Mouse (Mus musculus): ENCODE results near the gene Zfp629. TPM values are rescaled to one million over a fixed set of nuclear protein-coding genes. Genes with fewer than 3 reads are reported as not detected.
A peak's percentile ranks its signal among the peaks of the same experiment; 100 is the strongest.
"Not testable (repeated sequence)": the region's sequence is repeated elsewhere in the genome, so short reads cannot be mapped to it uniquely, and the experiment has no call there.

Gene Zfp629
- 1 to 10 TPM; 9.3 TPM for total RNA-seq (2021)
- long read RNA-seq, experiment 1, partial matches to known transcripts = 0 of 1 reads
- long read RNA-seq, experiment 1, other reads (novel, unspliced or antisense) = 1 of 1 reads
- long read RNA-seq, experiment 2, full-length matches to known transcripts = 2 of 7 reads
- long read RNA-seq, experiment 2, partial matches to known transcripts = 1 of 7 reads
- long read RNA-seq, experiment 2, other reads (novel, unspliced or antisense) = 4 of 7 reads

DNA sequence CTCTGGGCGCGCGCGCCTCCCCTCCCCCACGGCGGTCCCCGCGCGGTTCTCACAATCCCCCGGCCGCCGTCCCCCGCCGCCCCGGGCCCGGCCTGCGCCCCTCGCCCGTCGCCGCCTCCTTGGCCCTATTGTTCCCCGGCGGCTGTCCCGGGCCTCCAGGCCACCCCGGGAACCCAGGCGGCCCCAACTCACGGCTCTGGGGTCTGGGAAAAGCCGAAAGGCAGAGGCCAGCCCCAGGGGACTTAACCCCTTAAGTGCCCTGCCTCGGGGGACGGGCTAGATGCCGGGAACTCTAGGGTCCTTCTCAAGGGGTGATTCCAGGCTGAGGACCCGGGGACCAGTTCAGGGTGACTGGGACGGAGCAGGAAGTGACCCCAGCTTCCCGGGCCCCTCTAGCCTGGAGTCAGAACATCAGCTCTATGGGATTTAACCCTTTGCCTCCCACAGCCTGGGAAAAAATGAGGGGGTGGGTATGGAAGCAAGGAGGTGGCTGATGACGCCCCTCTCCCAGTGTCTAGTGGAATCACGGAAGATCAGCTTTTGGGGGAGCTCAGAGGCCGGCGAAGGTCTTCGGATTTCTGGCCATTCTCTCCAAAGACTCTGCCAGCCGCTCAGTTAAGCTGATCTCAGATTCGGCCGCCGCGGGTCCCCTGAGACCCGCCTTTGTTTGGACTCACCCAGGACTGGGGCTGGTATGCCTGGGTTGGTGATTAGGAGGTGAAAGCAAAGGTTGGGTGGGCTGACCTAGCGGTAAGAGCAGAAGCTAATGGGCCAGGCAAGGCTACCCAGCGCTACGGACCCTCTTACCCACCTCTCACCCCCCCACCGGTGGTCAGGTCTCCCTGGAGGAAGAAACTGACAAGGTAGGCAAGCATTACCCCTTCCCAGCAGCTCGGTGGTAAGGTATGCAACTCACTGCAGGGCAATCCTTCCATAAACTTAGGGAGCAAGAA lies at the start of gene Zfp629:
Gene Zfp629, minus strand, starts transcription at position 907 of the 953 bp plus-strand sequence.
- TF ChIP-seq CTCF (IDR thresholded peaks at IDR 0.05) = no peak
- Histone ChIP-seq H3K4me3 (peak within 1 kb of the TSS; percentile 77), H3K27ac (peak within 1 kb of the TSS; percentile 91)
- DNase-seq = peak; percentile 77
- intact Hi-C loops (cut with DNase I) = loop anchor here (1.0 kb wide), 1 partner anchor 22 kb away; no protein-coding TSS in a partner anchor

DNA sequence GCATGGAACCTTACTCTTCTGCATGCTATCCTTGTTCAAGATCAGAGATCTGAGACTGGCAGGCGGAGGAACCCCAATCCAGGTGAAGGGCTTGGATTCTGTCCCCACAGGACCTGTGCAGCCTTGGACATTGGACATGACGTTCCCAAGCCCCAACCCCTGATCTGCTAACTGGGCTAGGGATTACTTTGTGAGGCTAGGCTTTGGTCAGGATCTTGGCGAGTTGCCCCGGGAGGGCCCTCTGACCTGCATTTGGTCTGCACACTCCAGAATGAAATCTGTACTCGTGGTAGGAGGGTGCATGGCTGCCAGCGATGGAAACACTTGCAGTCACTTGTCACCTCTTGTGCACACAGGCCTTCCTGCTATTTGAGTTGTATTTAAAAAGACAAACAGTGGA lies 47.3 kb upstream of the Zfp629 start:
- intact Hi-C loops (cut with DNase I) = no loop called here
- no peak for TF ChIP-seq CTCF (IDR thresholded peaks at IDR 0.05)
- H3K27ac ChIP-seq = no peak overlapping the region
- DNase-seq = no peak
- no peak overlapping the region for H3K4me3 ChIP-seq

DNA sequence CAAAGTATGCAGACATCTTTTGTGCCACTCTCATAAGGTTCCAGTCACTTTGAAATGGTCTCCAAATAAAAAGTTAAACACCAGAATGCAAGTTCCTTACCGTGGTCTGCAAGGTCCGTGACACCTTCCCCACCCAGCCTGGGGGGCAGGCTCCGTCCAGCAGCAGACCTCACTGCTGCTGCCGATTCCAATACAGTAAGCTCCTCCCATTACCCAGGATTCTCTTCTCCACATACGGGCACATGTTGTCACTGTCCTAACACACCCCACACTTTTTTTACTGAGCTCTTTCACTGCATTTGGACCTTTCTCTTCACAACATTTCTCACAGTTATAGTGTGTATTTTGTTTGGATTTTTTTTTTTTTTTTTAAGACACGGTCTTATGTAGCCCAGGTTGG lies 46.2 kb upstream of the Zfp629 start:
- DNase-seq = no peak
- no peak overlapping the region for H3K4me3 ChIP-seq
- H3K27ac ChIP-seq = no peak overlapping the region
- no peak for TF ChIP-seq CTCF (IDR thresholded peaks at IDR 0.05)
- intact Hi-C loops (cut with DNase I) = no loop called here

DNA sequence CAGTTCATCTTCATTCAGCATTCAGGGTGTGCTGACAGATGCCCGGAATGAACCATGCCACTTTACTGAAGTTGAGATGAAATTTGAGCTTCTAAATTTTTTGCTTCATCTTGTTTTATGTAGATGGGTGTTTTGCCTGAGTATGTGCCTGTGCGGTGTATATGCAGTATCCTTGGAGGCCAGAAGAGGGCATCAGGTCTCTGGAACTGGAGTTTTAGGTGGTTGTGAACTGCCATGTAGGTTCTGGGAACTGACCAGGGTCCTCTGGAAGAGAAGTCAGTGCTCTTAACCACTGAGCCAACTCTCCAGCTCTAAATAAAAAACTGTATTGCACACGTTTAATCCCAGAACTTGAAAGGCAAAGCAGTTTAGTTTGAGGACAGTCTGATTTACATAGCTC lies 45.3 kb upstream of the Zfp629 start:
- Histone ChIP-seq H3K27ac (no peak overlapping the region), H3K4me3 (no peak overlapping the region)
- DNase-seq = no peak
- intact Hi-C loops (cut with DNase I) = no loop called here
- TF ChIP-seq CTCF (IDR thresholded peaks at IDR 0.05) = peak; percentile 7; the same call in 1 of the 2 replicates

DNA sequence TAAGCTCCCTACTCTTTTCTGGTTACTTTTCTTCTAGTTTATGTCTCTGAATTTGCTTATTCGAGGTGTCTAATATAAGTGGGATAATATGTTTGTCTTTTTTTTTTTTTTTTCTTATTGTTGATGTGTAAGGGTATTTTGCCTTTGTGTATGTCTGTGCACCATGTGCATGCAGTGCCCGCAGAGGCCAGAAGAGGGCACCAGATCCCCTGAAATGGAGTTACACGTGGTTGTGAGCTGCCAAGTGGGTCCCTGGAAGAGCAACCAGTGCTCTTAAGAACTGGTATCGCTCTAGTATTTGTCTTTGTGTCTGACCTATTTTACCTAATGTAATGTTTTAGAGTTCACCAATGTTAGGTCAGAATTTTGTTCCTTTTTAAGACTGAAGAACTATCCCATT lies 41.3 kb upstream of the Zfp629 start:
- intact Hi-C loops (cut with DNase I) = no loop called here
- H3K27ac ChIP-seq = no peak overlapping the region
- TF ChIP-seq CTCF (IDR thresholded peaks at IDR 0.05) = peak; percentile 74
- no peak overlapping the region for H3K4me3 ChIP-seq
- DNase-seq = peak; percentile 63

DNA sequence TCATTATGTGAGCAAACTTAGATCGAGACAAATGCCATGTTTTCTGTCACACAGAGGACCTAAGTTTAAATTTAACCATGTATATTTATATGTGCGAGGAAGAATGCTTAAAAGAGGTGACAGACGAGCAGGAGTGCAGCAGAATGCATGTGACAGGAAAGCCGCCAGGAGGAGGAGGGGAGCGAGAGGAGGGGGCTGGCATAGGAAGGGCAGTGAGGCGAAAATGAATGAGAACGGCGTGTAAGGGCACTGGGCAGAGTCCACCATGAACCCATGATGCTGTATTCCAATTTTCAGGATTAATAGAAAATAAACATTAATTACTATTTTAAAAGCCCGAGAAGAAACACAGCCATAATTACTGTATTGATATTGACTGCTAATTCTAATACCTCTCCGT lies 38.7 kb upstream of the Zfp629 start:
- no peak for DNase-seq
- no peak for TF ChIP-seq CTCF (IDR thresholded peaks at IDR 0.05)
- intact Hi-C loops (cut with DNase I) = no loop called here
- Histone ChIP-seq H3K27ac (no peak overlapping the region), H3K4me3 (no peak overlapping the region)

DNA sequence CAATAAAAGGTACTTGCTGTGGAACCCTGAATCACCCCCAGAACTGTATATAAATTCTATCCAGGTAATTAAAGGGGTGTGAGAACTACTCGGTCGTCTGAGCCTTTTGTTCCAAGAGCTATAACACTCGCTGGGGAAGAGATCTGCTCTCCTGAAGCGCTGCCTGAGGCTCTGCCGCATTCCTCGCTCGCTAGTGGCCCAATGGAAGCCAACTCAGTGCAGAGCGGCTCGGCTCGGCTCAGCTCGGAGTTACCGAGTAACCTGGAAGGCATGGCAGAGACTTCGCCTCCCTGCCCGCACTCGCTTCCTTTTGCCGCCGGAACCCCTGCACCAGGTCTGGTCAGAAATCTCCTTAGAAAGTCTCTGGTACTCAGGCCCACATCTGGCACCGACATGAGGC lies 36.5 kb upstream of the Zfp629 start:
- no peak overlapping the region for H3K4me3 ChIP-seq
- no peak for TF ChIP-seq CTCF (IDR thresholded peaks at IDR 0.05)
- H3K27ac ChIP-seq = no peak overlapping the region
- intact Hi-C loops (cut with DNase I) = no loop called here
- DNase-seq = no peak

DNA sequence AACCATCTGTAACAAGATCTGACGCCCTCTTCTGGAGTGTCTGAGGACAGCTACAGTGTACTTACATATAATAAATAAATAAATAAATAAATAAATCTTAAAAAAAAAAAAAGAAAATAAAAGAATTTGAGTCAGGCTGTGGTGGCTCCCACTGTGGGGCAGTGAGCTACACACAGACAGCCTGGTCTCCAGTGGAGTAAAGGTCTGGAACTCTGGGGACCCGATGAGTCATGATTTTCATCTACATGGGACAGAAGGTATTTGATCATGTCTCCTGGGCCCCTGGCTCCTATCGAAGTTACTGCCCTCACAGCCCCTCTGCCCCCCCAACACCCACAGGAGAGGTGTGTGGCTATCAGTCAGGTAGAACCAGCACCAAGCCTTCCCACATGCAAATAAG lies 36.0 kb upstream of the Zfp629 start:
- intact Hi-C loops (cut with DNase I) = no loop called here
- H3K4me3 ChIP-seq = no peak overlapping the region
- no peak for TF ChIP-seq CTCF (IDR thresholded peaks at IDR 0.05)
- DNase-seq = no peak
- H3K27ac ChIP-seq = no peak overlapping the region

DNA sequence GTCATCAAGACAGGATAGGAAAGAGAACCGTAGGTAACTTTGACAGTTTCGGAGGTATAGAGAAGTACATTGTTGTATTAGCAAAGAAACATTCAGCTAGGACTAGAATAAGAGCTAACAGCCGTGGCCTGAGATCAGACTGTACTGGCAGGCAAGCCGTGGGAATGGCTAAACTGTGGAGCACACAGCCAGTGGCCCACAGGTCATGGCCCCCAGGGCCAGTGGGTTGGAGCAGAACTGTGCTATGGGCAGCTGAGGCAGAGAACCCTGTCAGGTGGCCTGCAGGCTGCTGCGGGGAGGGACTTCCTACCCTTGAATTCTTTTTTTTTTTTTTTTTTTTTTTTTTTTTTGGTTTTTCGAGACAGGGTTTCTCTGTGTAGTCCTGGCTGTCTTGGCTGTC lies 33.6 kb upstream of the Zfp629 start:
- no peak overlapping the region for H3K27ac ChIP-seq
- H3K4me3 ChIP-seq = no peak overlapping the region
- no peak for TF ChIP-seq CTCF (IDR thresholded peaks at IDR 0.05)
- DNase-seq = no peak
- intact Hi-C loops (cut with DNase I) = no loop called here

DNA sequence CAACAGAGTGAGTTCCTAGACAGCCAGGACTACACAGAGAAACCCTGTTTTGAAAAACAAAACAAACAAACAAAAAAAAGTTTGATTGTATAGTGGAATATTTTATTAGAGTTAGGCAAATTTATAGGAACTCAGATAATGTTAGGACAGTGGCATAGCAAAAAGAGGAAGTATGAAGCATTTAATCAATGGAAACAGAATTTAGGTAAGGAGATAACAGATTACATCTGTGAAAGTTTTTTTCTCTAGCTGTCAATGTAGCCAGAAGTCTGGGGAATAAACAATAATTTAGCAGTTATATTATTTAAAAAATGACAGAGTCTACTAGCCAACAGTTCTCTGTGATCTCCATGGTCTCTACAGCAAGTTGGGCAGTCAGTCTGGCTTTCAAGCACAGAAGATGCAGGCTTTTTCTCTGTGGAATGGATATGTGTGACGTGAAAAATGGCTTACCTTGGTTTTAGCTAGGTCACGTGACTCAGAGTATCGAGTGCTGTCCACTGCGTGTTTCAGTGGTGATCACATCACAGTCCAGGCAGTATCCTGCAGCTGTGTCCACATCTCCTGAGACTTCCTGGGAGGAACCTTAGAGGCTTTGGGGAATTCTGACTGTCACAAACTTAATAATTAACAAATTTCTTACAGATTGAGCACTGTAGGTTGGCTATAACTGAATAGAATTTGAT lies 33.1 kb upstream of the Zfp629 start:
- TF ChIP-seq CTCF (IDR thresholded peaks at IDR 0.05) = no peak
- no peak overlapping the region for H3K4me3 ChIP-seq
- no peak overlapping the region for H3K27ac ChIP-seq
- DNase-seq = no peak
- intact Hi-C loops (cut with DNase I) = no loop called here

DNA sequence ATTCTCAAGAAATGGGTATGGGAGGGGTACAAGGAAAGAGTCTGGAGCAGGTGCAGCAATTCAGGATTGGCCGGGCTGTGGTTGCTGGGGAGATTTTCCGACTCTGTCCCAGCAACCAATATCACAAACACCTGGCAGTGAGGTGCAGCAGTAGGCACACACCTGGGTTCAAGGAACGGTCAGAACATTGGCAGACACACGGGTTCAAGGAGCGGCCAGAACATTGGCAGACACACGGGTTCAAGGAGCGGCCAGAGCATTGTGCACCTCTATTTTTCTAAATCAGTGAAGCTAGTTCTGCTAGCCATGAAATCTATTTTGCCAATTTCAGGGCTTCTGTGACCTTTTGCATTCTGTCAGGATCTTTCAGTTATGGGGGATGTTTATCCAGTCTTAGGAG lies 32.0 kb upstream of the Zfp629 start:
- H3K27ac ChIP-seq; H3K4me3 ChIP-seq; intact Hi-C loops (cut with DNase I); DNase-seq: not testable (repeated sequence)

DNA sequence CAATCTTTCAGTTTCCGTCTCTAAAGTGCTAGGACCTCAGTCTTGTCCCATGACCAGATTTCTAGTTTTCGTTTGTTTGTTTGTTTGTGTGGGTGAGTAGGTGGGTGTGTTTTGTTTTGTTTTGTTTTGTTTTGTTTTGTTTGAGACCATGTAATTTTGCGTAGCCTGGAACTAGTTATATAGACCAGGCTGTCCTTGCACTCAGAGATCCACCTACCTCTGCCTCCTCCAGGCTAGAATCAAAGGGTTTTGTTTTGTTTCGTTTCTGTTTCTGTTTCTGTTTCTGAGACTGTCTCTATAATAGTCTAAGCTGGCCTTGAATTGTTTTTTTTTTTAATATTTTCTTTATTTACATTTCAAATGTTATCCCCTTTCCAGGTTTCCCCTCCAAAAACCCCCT lies 30.8 kb upstream of the Zfp629 start:
- no peak overlapping the region for H3K27ac ChIP-seq
- H3K4me3 ChIP-seq = no peak overlapping the region
- intact Hi-C loops (cut with DNase I) = no loop called here
- TF ChIP-seq CTCF (IDR thresholded peaks at IDR 0.05) = no peak
- DNase-seq = no peak

DNA sequence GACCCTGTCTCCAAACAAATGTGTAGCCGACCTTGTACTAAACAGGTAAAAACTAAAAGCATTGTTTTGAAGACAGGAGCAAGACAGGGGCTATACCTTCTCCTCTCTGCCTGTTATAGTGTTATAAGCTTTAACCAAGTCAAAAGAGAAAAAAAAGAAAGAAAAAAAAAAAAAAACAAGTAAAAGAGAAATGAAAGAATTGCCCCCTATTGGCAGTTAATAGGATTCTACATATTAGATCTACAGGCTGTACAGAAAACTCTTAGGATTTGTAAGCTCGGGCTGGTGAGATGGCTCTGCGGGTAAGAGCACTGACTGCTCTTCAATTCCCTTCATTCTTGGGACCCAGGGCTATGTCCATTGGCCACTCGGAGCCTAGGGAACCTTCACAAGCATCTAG lies 26.7 kb upstream of the Zfp629 start:
- DNase-seq = no peak
- intact Hi-C loops (cut with DNase I) = no loop called here
- Histone ChIP-seq H3K4me3 (no peak overlapping the region), H3K27ac (no peak overlapping the region)
- TF ChIP-seq CTCF (IDR thresholded peaks at IDR 0.05) = no peak

Data from gastrocnemius, adult 2 months (tissue).